Mouse (Mus musculus) heart, embryonic 15.5 days (tissue): ENCODE data around the gene Efna3. TPM values are rescaled to one million over a fixed set of nuclear protein-coding genes. Genes with fewer than 3 reads are reported as not detected.

Experiments used
- ATAC-seq: fragments of 200-750 bp; cut with Nextera tagmentation; replicated peaks from 2 replicates; pipeline ENCODE4 v1.8.0; 2017; ENCODE audit warnings: low read depth, moderate TSS enrichment; ENCODE audit not compliant: insufficient number of reproducible peaks, insufficient read depth, low FRiP score
- H3K27ac ChIP-seq: fragments of 300-500 bp; sonication (generic); 2 replicates; pipeline ENCODE4 v1.5.1; 2015; ENCODE audit warnings: mild to moderate bottlenecking, inconsistent platforms
- H3K27me3 ChIP-seq: fragments of 300-500 bp; sonication (generic); 2 replicates; pipeline ENCODE4 v1.6.1; 2015; ENCODE audit warnings: inconsistent platforms
- H3K36me3 ChIP-seq: fragments of 300-500 bp; sonication (generic); 2 replicates; pipeline ENCODE4 v1.6.1; 2015; ENCODE audit warnings: mild to moderate bottlenecking, inconsistent platforms
- H3K4me1 ChIP-seq: fragments of 300-500 bp; sonication (generic); replicated peaks from 2 replicates; pipeline ENCODE4 v1.6.1; 2015; ENCODE audit warnings: inconsistent platforms
- H3K4me2 ChIP-seq: fragments of 300-500 bp; sonication (generic); 2 replicates; pipeline ENCODE4 v1.6.1; 2015; ENCODE audit warnings: inconsistent platforms, mild to moderate bottlenecking, moderate library complexity
- H3K4me3 ChIP-seq: fragments of 300-500 bp; sonication (generic); 2 replicates; pipeline ENCODE4 v1.5.1; 2015; ENCODE audit warnings: mild to moderate bottlenecking, inconsistent platforms
- H3K9ac ChIP-seq: fragments of 300-500 bp; sonication (generic); 2 replicates; pipeline ENCODE4 v1.6.1; 2015; ENCODE audit warnings: mild to moderate bottlenecking, inconsistent platforms
- H3K9me3 ChIP-seq: fragments of 300-500 bp; sonication (generic); replicated peaks from 2 replicates; pipeline ENCODE4 v1.6.1; 2016; ENCODE audit warnings: inconsistent platforms
- WGBS: fragments of 180-500 bp; shearing (Covaris S2); methylation state at CpG from one replicate; pipeline ENCODE4 v1.1.7; 2015; ENCODE audit warnings: mixed read lengths; 5-methylcytosine and 5-hydroxymethylcytosine counted together
- polyA plus RNA-seq: library from polyadenylated mRNA; unstranded; fragments of >200 nt; fragmentation: Nextera tagmentation; extraction: Ambion mirVana; gene quantifications from 2 replicates; pipeline ENCODE4 v1.2.1, GENCODE M21; 2015

Efna3 gene
- polyA plus RNA-seq, 1 experiment from 2014 or later, result 0.73 TPM

DNA sequence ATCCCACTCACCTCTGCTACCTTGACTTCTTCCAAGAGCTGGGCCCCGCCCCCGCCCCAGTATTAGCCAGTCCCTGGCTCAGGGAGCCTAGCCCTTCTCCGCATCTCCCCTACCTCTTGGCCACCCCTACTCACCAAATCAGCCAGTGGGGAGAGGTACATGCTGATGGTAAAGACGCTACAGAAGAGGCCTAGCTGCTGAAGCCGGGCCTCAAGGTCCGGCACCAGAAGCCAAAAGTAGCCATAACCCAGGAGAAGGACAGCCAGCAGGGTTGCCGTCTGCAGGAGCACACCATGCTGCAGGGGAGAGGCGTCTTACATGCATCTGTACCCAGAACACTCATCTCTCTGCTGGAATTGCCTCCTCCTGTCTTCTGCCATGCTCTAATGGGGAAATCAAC, 53.8 kb downstream of the Efna3 start:
- Histone ChIP-seq H3K27ac (no peak overlapping the region), H3K9ac (no peak overlapping the region), H3K27me3 (no peaks in the 10 kb centered on the region), H3K9me3 (no peaks in the 10 kb centered on the region), H3K4me3 (no peak overlapping the region), H3K4me2 (peak overlapping the region; percentile 75; the same call in 1 of the 2 replicates), H3K36me3 (peaks cover 12% of the 10 kb centered on the region; the same call in 1 of the 2 replicates), H3K4me1 (peaks cover 44% of the 10 kb centered on the region)
- ATAC-seq, result no peak
- 68% methylated on average over 8 of the region's 8 CpGs for WGBS

DNA sequence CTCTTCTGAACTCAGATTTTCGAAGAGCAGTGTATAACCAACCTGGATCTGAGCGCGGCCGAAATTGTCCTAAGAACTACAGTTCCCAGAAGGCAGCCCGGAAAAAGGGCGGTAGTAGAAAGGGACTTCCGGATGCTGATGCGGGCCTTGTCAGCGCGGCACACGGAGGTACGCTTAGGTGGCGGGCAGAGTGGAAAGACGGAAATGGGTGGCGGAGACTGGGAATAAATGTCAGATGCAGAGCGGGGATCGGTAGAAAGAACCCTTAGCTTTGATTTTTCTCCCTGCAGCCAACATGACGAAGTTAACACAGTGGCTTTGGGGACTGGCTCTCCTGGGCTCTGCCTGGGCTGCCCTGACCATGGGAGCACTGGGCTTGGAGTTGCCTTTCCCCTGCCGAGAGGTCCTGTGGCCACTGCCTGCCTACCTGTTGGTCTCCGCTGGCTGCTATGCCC, 56.3 kb downstream of the Efna3 start:
- H3K4me1 ChIP-seq, result peaks cover 40% of the 10 kb centered on the region
- WGBS, result under 1% methylated on average over 20 of the region's 20 CpGs
- peak overlapping the region; percentile 60 for H3K27ac ChIP-seq
- H3K9me3 ChIP-seq, result no peaks in the 10 kb centered on the region
- no peaks in the 10 kb centered on the region for H3K36me3 ChIP-seq
- peak overlapping the region; percentile 77 for H3K4me2 ChIP-seq
- no peaks in the 10 kb centered on the region for H3K27me3 ChIP-seq
- peak; percentile 66; the same call in 1 of the 2 replicates for ATAC-seq
- peak overlapping the region; percentile 68 for H3K4me3 ChIP-seq
- peak overlapping the region; percentile 71 for H3K9ac ChIP-seq

Other genes starting within 250 kb of the Efna3 start
- 7.5 and 12.6 TPM in 2 replicates for gene Rusc1, start 229.7 kb downstream of the Efna3 start, polyA plus RNA-seq
- 0.06 TPM in 1 of 2 replicates, not detected in the other for gene Gm43738, start 221.9 kb downstream of the Efna3 start, polyA plus RNA-seq
- 86.6 and 124 TPM in 2 replicates for gene Fdps, start 221.0 kb downstream of the Efna3 start, polyA plus RNA-seq
- gene Pklr, start 186.8 kb downstream of the Efna3 start, polyA plus RNA-seq, result 0.09 and 0.61 TPM in 2 replicates
- gene Hcn3, start 162.8 kb downstream of the Efna3 start, polyA plus RNA-seq, result 0.52 and 1.1 TPM in 2 replicates
- 14.2 and 20.1 TPM in 2 replicates for gene Clk2, start 158.2 kb downstream of the Efna3 start, polyA plus RNA-seq
- 70.9 and 92.8 TPM in 2 replicates for gene Scamp3, start 145.5 kb downstream of the Efna3 start, polyA plus RNA-seq
- 10.5 and 19.2 TPM in 2 replicates for gene Fam189b, start 139.8 kb downstream of the Efna3 start, polyA plus RNA-seq
- gene Gba, start 120.0 kb downstream of the Efna3 start, polyA plus RNA-seq, result 27.3 and 34.7 TPM in 2 replicates
- gene Thbs3, start 107.8 kb downstream of the Efna3 start, polyA plus RNA-seq, result 17.5 and 31.4 TPM in 2 replicates
- gene Mtx1, start 95.9 kb downstream of the Efna3 start, polyA plus RNA-seq, result 106 and 119 TPM in 2 replicates
- 1.6 and 7.0 TPM in 2 replicates for gene Muc1, start 93.9 kb downstream of the Efna3 start, polyA plus RNA-seq
- gene Krtcap2, start 77.0 kb downstream of the Efna3 start, polyA plus RNA-seq, result 189 and 207 TPM in 2 replicates
- gene Trim46, start 76.7 kb downstream of the Efna3 start, polyA plus RNA-seq, result 0.79 and 2.2 TPM in 2 replicates
- gene Dpm3, start 63.6 kb downstream of the Efna3 start, polyA plus RNA-seq, result 88.4 and 88.7 TPM in 2 replicates
- gene Slc50a1, start 52.4 kb downstream of the Efna3 start, polyA plus RNA-seq, result 44.5 and 49.5 TPM in 2 replicates
- 35.0 and 39.9 TPM in 2 replicates for gene Efna1, start 41.8 kb downstream of the Efna3 start, polyA plus RNA-seq
- gene Efna4, start 15.1 kb upstream of the Efna3 start, polyA plus RNA-seq, result 6.0 and 8.1 TPM in 2 replicates
- 59.8 and 71.2 TPM in 2 replicates for gene Adam15, start 27.0 kb upstream of the Efna3 start, polyA plus RNA-seq
- gene Dcst2, start 39.0 kb upstream of the Efna3 start, polyA plus RNA-seq, result not detected in 2 replicates
- 0.06 and 0.18 TPM in 2 replicates for gene Dcst1, start 42.3 kb upstream of the Efna3 start, polyA plus RNA-seq
- gene Zbtb7b, start 71.8 kb upstream of the Efna3 start, polyA plus RNA-seq, result 2.3 and 3.0 TPM in 2 replicates
- gene Lenep, start 79.8 kb upstream of the Efna3 start, polyA plus RNA-seq, result 1.7 TPM in 1 of 2 replicates, not detected in the other
- 34.0 and 35.1 TPM in 2 replicates for gene Flad1, start 88.9 kb upstream of the Efna3 start, polyA plus RNA-seq
- 266 and 291 TPM in 2 replicates for gene Cks1b, start 95.4 kb upstream of the Efna3 start, polyA plus RNA-seq
- gene Shc1, start 95.5 kb upstream of the Efna3 start, polyA plus RNA-seq, result 60.6 and 79.9 TPM in 2 replicates
- gene Pygo2, start 107.2 kb upstream of the Efna3 start, polyA plus RNA-seq, result 21.1 and 28.1 TPM in 2 replicates
- gene Pbxip1, start 113.7 kb upstream of the Efna3 start, polyA plus RNA-seq, result 62.4 and 64.7 TPM in 2 replicates
- gene Pmvk, start 131.6 kb upstream of the Efna3 start, polyA plus RNA-seq, result 47.2 and 52.1 TPM in 2 replicates
- gene Kcnn3, start 197.2 kb upstream of the Efna3 start, polyA plus RNA-seq, result 2.6 and 4.7 TPM in 2 replicates